Mouse (Mus musculus): Measurements from ENCODE around the gene Dagla. TPM values are rescaled to one million over a fixed set of nuclear protein-coding genes. Genes with fewer than 3 reads are reported as not detected.

Gene Dagla
- polyA plus RNA-seq, 1 experiment = not detected

DNA sequence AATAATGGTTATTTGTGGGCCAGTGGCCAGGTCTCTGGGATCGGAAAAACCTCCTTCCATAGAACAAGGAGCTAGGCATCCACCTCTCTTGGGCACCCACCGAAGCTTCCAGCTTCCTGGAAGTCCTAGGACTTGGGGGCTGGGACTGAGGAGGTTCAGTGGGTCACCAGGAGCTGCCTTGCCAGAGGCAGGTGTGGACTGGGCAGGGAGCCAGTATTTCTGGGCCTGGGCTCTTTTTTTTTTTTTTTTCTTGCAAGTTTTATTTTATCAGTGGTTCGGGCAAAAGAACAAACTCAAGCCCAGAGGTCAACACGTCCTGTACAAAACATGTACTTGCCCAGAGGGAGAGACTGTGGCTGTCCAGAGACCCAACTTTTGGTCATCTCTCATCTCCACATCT lies 78.9 kb downstream of the Dagla start:
- Histone ChIP-seq H3K4me1 (ENCODE audit: control insufficient read depth, insufficient read depth, low read length) (no peaks in the 10 kb centered on the region), H3K4me3 (ENCODE audit: insufficient read depth, low read depth, low read length) (no peak overlapping the region), H3K27ac (ENCODE audit: insufficient read depth, low read depth, low read length) (no peak overlapping the region)
- WGBS = 77% methylated on average over 4 of the region's 4 CpGs
- TF ChIP-seq CTCF (IDR thresholded peaks at IDR 0.05; ENCODE audit: insufficient read depth, low read depth, low read length) (no peak), POLR2A (IDR thresholded peaks at IDR 0.05; ENCODE audit: insufficient read depth, low read depth, low read length) (no peak)

DNA sequence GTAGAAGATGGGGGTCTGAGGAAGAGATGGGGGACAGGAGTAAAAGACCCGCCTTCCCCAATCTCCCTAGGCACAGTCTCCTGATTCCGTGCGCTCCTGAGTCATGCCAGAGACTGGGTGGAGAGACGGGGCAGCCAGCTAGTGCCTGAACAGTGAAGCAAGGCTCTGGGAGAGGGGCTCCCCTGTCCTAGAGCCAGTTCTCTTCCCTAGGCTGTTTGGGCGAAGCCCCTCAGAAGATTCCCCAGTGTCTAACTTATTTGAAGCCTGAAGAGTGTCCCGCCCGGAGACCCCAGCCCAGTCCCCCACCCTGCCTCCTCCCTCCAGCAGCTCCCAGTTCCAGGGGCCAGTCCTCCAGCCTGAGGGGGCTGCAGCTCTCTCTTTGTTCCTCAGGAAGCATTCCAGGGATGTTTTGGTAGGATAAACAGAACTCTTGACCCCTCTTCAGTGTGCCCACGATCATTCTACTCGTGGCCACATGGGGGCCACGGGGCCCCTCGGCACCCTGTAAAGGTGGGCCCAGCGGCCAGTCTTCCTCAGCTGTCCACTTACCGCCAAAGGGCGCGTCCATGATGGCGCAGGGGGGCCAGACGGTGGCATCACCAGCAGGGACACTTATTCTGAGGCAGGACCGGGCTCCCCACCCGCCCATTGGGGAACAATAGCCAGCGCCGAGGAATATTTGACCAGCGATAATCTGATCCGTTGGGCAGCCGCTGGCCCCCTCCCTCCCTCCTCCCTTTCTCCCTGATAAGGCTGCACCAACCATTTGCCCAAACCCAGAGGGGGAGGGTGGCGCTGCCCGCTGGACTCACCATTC lies 79.8 kb downstream of the Dagla start:
- no peak for TF ChIP-seq CTCF (IDR thresholded peaks at IDR 0.05; ENCODE audit: insufficient read depth, low read depth, low read length)
- no peak for TF ChIP-seq POLR2A (IDR thresholded peaks at IDR 0.05; ENCODE audit: insufficient read depth, low read depth, low read length)
- Histone ChIP-seq H3K4me1 (ENCODE audit: control insufficient read depth, insufficient read depth, low read length) (no peaks in the 10 kb centered on the region), H3K4me3 (ENCODE audit: insufficient read depth, low read depth, low read length) (no peak overlapping the region), H3K27ac (ENCODE audit: insufficient read depth, low read depth, low read length) (no peak overlapping the region)
- WGBS = 40% methylated on average over 26 of the region's 26 CpGs

DNA sequence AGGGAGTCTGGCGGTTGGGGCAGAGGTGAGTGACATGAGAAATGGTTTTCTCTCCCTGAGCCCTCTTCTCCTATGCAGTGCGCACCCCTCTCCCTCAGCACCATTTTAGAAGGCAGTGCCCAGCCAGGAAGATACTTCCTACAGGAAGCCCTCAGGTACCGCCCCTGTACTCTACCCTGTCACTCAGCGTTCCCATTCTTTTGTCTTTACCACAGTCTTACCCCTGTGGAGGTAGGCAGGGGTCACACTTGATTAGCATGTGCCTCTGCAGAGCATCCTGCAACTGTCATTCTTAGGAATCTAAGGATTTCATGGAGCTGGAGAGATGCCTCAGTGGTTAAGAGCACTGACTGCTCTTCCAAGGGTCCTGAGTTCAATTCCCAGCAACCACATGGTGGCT lies 81.1 kb downstream of the Dagla start:
- no peak overlapping the region for H3K4me3 ChIP-seq (ENCODE audit: insufficient read depth, low read depth, low read length)
- WGBS = 81% methylated on average over 4 of the region's 4 CpGs
- H3K27ac ChIP-seq (ENCODE audit: insufficient read depth, low read depth, low read length) = no peak overlapping the region
- TF ChIP-seq POLR2A (IDR thresholded peaks at IDR 0.05; ENCODE audit: insufficient read depth, low read depth, low read length) (no peak), CTCF (IDR thresholded peaks at IDR 0.05; ENCODE audit: insufficient read depth, low read depth, low read length) (no peak)
- H3K4me1 ChIP-seq (ENCODE audit: control insufficient read depth, insufficient read depth, low read length) = no peaks in the 10 kb centered on the region

DNA sequence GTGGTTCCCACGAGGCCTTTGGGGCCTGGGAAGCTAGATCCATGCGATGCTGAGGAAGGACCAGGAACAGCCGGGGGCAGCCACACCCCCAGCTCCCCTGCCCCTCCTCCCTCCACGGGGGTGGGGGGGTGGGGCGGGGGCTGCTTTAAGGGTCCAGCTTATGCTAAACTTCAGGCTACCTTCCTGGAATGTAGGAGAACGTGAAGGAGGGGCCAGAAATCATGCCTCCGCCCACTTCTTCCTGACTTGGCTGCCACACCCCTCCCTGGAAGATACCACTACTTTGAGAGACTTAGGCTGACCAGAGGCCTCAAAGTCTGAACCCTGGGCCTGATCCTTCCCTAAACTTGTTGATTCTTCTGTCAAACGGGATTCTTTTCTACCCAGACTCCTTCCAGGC lies 82.0 kb downstream of the Dagla start:
- WGBS = 57% methylated on average over 8 of the region's 8 CpGs
- no peak for TF ChIP-seq CTCF (IDR thresholded peaks at IDR 0.05; ENCODE audit: insufficient read depth, low read depth, low read length)
- no peak for TF ChIP-seq POLR2A (IDR thresholded peaks at IDR 0.05; ENCODE audit: insufficient read depth, low read depth, low read length)
- no peaks in the 10 kb centered on the region for H3K4me1 ChIP-seq (ENCODE audit: control insufficient read depth, insufficient read depth, low read length)
- no peak overlapping the region for H3K27ac ChIP-seq (ENCODE audit: insufficient read depth, low read depth, low read length)
- no peak overlapping the region for H3K4me3 ChIP-seq (ENCODE audit: insufficient read depth, low read depth, low read length)

DNA sequence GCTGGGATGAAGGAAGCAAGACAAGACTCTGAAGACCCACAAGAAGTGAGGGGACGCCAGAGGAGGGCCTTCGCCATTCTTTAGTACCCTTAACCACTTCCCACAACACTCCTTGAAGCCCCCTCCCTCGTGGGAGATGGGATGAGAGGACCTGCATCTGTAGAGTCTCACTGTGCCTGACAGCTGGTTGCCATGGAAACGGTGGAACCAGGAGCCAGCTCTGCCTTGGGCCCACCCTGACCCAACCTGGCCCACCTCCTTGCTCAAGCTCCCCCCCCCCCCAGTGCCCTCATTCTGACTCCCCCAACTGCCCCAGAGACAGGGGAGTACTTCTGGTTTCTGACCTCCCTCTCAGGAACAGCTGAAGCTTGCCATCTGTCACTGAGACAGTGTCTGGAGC lies 83.1 kb downstream of the Dagla start:
- Histone ChIP-seq H3K27ac (ENCODE audit: insufficient read depth, low read depth, low read length) (no peak overlapping the region), H3K4me3 (ENCODE audit: insufficient read depth, low read depth, low read length) (no peak overlapping the region), H3K4me1 (ENCODE audit: control insufficient read depth, insufficient read depth, low read length) (no peaks in the 10 kb centered on the region)
- 71% methylated on average over 4 of the region's 4 CpGs for WGBS
- TF ChIP-seq CTCF (IDR thresholded peaks at IDR 0.05; ENCODE audit: insufficient read depth, low read depth, low read length) = no peak
- no peak for TF ChIP-seq POLR2A (IDR thresholded peaks at IDR 0.05; ENCODE audit: insufficient read depth, low read depth, low read length)

DNA sequence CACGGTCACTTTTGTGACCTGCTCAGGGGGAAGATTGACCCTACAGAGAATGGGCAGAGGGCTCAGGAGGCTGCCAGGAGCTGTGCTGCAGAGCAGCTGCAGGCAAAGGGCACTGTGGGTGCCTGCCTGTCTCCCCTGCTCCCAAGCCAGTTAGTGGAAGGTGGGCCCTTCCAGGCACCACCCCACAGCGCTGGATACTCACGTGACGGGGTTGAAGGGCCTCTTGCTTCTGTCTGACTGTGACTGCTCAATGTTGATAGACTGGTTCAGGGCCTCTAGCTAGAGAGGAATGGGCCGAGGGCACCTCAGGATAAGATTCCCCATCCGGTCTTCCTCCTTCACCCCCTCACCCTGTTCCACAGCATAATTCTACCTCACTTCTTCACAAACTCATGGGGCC lies 85.1 kb downstream of the Dagla start:
- WGBS = 77% methylated on average over 6 of the region's 6 CpGs
- Histone ChIP-seq H3K4me3 (ENCODE audit: insufficient read depth, low read depth, low read length) (no peak overlapping the region), H3K27ac (ENCODE audit: insufficient read depth, low read depth, low read length) (no peak overlapping the region), H3K4me1 (ENCODE audit: control insufficient read depth, insufficient read depth, low read length) (no peaks in the 10 kb centered on the region)
- TF ChIP-seq CTCF (IDR thresholded peaks at IDR 0.05; ENCODE audit: insufficient read depth, low read depth, low read length) (no peak), POLR2A (IDR thresholded peaks at IDR 0.05; ENCODE audit: insufficient read depth, low read depth, low read length) (no peak)

DNA sequence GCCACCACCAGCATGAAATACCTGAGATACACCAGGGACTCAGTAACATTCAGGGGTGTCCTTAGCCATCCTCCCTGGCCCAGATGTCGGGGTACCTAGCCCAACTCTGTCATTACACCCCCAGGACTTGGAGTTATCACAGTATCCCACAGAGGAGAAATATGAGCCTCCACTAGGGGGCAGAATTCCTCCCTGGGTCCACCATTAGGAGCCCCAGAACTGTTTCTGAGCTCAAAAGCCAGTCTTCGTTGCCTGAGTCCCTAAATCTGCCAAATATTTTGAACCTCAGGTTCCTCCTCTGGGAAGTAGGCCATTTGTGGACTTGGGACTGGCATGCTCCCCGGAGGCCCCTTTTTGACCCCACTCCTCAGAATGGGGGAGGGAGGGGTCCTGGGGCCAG lies 85.6 kb downstream of the Dagla start:
- H3K4me1 ChIP-seq (ENCODE audit: control insufficient read depth, insufficient read depth, low read length) = no peaks in the 10 kb centered on the region

DNA sequence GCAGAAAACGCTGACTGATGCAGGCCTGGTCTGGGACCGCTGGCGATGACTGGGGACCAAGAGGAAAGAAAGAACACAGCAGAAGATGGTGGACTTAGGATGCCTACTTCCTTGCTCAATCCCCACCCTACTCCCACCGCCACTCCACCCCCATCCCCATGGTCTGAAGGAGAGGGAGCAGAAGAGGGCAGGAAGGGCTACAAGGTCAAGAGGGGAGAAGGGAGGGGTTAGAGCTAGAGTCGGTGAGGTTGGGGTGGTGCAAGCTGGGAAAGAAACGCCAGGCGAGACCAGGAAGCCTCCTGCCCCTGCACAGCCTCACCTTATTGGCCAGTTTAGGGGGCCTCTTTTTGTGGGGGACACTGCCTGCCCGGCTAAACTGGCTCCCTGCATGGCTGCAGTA lies 88.6 kb downstream of the Dagla start:
- H3K4me3 ChIP-seq (ENCODE audit: insufficient read depth, low read depth, low read length) = no peak overlapping the region
- TF ChIP-seq POLR2A (IDR thresholded peaks at IDR 0.05; ENCODE audit: insufficient read depth, low read depth, low read length) (no peak), CTCF (IDR thresholded peaks at IDR 0.05; ENCODE audit: insufficient read depth, low read depth, low read length) (no peak)
- no peaks in the 10 kb centered on the region for H3K4me1 ChIP-seq (ENCODE audit: control insufficient read depth, insufficient read depth, low read length)
- no peak overlapping the region for H3K27ac ChIP-seq (ENCODE audit: insufficient read depth, low read depth, low read length)
- 89% methylated on average over 8 of the region's 8 CpGs for WGBS

More for the DNA sequence above, 85.6 kb downstream of the Dagla start:
- Histone ChIP-seq H3K4me3 (ENCODE audit: insufficient read depth, low read depth, low read length) (no peak overlapping the region), H3K27ac (ENCODE audit: insufficient read depth, low read depth, low read length) (no peak overlapping the region)
- 35% methylated on average over 3 of the region's 3 CpGs for WGBS
- TF ChIP-seq POLR2A (IDR thresholded peaks at IDR 0.05; ENCODE audit: insufficient read depth, low read depth, low read length) (no peak), CTCF (IDR thresholded peaks at IDR 0.05; ENCODE audit: insufficient read depth, low read depth, low read length) (no peak)

DNA sequence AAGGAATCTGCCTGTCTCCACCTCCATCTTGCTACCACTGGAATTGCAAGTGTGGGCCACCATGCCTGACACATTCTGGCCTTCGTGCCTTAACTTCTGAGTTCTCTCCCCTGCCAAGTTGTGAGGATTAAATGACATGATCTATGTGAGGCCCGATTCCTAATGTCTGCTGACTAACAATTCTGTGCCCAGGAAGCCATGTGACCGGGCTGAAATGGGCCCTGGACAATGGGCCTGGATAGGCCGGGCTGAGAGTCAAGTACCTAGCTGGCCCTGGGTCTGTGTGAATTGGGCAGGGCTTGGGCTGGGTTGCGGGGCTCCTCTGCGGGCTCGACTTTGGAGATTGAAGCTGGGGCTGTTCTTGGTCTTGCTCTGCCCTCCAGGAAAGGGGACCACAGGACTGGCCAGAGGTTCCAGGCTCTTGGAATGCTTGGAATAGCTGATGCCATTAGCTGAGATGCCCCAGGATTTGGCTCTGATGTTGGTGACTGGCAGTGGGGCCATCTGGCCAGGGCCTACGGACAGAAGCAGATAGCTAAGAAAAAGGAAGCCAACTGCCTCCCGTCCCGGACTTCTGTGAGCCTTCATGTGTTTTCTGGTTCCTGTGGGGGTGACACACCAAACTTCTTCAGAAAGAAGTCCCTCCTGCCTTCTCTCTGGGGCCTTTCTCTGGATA lies 90.7 kb downstream of the Dagla start:
- Histone ChIP-seq H3K27ac (ENCODE audit: insufficient read depth, low read depth, low read length) (no peak overlapping the region), H3K4me3 (ENCODE audit: insufficient read depth, low read depth, low read length) (no peak overlapping the region), H3K4me1 (ENCODE audit: control insufficient read depth, insufficient read depth, low read length) (no peaks in the 10 kb centered on the region)
- TF ChIP-seq POLR2A (IDR thresholded peaks at IDR 0.05; ENCODE audit: insufficient read depth, low read depth, low read length) (no peak), CTCF (IDR thresholded peaks at IDR 0.05; ENCODE audit: insufficient read depth, low read depth, low read length) (no peak)
- 86% methylated on average over 10 of the region's 10 CpGs for WGBS

All from olfactory bulb, adult 2 months (tissue).